Mouse (Mus musculus) kidney, postnatal 0 days (tissue): ENCODE results near the gene Clec12b. TPM values are rescaled to one million over a fixed set of nuclear protein-coding genes. Genes with fewer than 3 reads are reported as not detected.

ENCODE experiments used
- ATAC-seq: fragments of 200-750 bp; cut with Nextera tagmentation; replicated peaks from 2 replicates; pipeline ENCODE4 v1.8.0; 2017; ENCODE audit warnings: low read depth, moderate number of reproducible peaks, moderate TSS enrichment, moderate library complexity; ENCODE audit not compliant: low FRiP score
- DNase-seq: peaks from one replicate; pipeline ENCODE4 v3.0.0-alpha.2; 2016; ENCODE audit warnings: low spot score
- H3K27ac ChIP-seq: fragments of 300-500 bp; sonication (generic); 2 replicates; pipeline ENCODE4 v1.5.1; 2014; ENCODE audit warnings: mild to moderate bottlenecking
- H3K27me3 ChIP-seq: fragments of 300-500 bp; sonication (generic); 2 replicates; pipeline ENCODE4 v1.6.1; 2014; ENCODE audit warnings: low read length, mixed read lengths; ENCODE audit not compliant: insufficient read depth
- H3K36me3 ChIP-seq: fragments of 300-500 bp; sonication (generic); 2 replicates; pipeline ENCODE4 v1.6.1; 2014; ENCODE audit warnings: low read length, mixed read lengths; ENCODE audit not compliant: insufficient read depth
- H3K4me1 ChIP-seq: fragments of 300-500 bp; sonication (generic); replicated peaks from 2 replicates; pipeline ENCODE4 v1.6.1; 2014; ENCODE audit warnings: antibody characterized with exemption, low read length, mixed read lengths; ENCODE audit not compliant: insufficient read depth
- H3K4me2 ChIP-seq: fragments of 300-500 bp; sonication (generic); 2 replicates; pipeline ENCODE4 v1.6.1; 2014; ENCODE audit warnings: mild to moderate bottlenecking, low read length, moderate library complexity, mixed read lengths
- H3K4me3 ChIP-seq: fragments of 300-500 bp; sonication (generic); replicated peaks from 2 replicates; pipeline ENCODE4 v1.5.1; 2014; ENCODE audit warnings: low read depth, low read length
- H3K9ac ChIP-seq: fragments of 300-500 bp; sonication (generic); 2 replicates; pipeline ENCODE4 v1.6.1; 2014; ENCODE audit warnings: low read depth, low read length
- H3K9me3 ChIP-seq: fragments of 300-500 bp; sonication (generic); replicated peaks from 2 replicates; pipeline ENCODE4 v1.6.1; 2016; ENCODE audit warnings: low read length, inconsistent platforms, mixed read lengths
- CTCF ChIP-seq: IDR thresholded peaks from 2 replicates; pipeline ENCODE4 v1.5.1; 2016; ENCODE audit warnings: antibody characterized with exemption, low read depth, mild to moderate bottlenecking, moderate library complexity
- WGBS: fragments of 180-500 bp; shearing (Covaris S2); extraction: QIAGEN DNeasy Blood & Tissue Kit; methylation state at CpG from one replicate; pipeline ENCODE4 v1.1.7; 2014; 5-methylcytosine and 5-hydroxymethylcytosine counted together
- polyA plus RNA-seq: library from polyadenylated mRNA; unstranded; fragments of >200 nt; fragmentation: Nextera tagmentation; extraction: Ambion mirVana; gene quantifications from 2 replicates; pipeline ENCODE4 v1.2.1, GENCODE M21; 2015

Clec12b gene
- polyA plus RNA-seq, 1 experiment from 2014 or later = 0.11 TPM

DNA sequence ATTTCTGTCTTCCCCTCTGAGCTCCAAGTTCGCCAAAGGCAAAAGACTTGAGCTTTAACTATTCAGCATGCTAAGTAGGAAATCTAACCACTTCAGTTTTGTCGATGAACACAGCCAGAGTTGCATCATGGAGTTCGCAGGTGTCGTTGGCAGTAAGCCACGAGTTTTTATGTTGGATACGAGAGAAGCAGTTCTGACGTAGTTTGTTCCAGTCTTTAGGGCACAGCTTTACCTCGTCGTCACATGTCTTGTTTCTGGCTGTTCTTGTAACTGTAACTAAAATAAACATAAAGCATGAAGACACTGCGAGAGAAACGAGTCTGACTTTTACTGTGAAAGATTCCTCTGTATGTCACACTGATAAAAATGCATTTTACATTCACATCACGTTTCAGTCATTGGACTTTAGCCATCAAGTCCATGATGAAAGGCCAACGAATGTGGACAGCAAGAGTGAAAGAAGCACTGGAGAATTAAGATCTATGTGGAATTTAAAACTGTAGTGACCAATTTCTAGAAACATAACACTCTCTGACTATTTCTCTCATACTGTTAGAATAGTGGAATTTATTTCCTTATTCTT is 59.0 kb downstream of the Clec12b start:
- no peak for TF ChIP-seq CTCF
- ATAC-seq (no peak), DNase-seq (no peak)
- Histone ChIP-seq H3K9ac (no peak overlapping the region), H3K4me3 (no peak overlapping the region), H3K36me3 (no peaks in the 10 kb centered on the region), H3K4me1 (no peaks in the 10 kb centered on the region), H3K27ac (no peak overlapping the region), H3K27me3 (no peaks in the 10 kb centered on the region), H3K9me3 (no peaks in the 10 kb centered on the region), H3K4me2 (no peak overlapping the region)
- 44% methylated on average over 13 of the region's 13 CpGs for WGBS

DNA sequence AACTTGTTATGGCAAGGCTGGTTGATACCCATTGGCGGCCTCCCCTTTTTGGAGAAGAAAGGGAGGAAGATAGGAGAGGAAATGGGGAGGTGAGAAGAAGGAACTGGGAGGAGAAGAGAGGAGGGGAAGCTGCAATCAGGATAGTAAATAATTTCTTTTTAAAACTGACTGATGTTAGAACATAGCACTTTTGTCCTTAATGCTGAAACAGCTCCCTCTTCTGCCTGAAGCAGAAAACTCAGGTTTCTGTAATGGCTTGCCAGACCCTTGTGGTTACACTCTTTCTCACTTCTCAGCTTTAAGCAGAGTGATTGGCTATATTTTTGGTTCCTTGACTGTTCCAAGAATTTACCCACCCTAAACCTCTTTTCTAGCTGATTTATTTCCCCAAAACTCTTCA is 59.7 kb downstream of the Clec12b start:
- no peak for ATAC-seq
- no peak for DNase-seq
- WGBS = 78% methylated on average over 1 of the region's 1 CpGs

More for the DNA sequence above, 59.7 kb downstream of the Clec12b start:
- no peaks in the 10 kb centered on the region for H3K36me3 ChIP-seq
- TF ChIP-seq CTCF = peak; percentile 33; the same call in 1 of the 2 replicates
- no peaks in the 10 kb centered on the region for H3K4me1 ChIP-seq
- H3K27ac ChIP-seq = no peak overlapping the region
- H3K27me3 ChIP-seq = no peaks in the 10 kb centered on the region
- no peak overlapping the region for H3K4me3 ChIP-seq
- no peak overlapping the region for H3K9ac ChIP-seq
- no peak overlapping the region for H3K4me2 ChIP-seq
- H3K9me3 ChIP-seq = no peaks in the 10 kb centered on the region

Other genes with a start within 250 kb of the Clec12b start
- gene Clec2d, start 205.3 kb downstream of the Clec12b start, polyA plus RNA-seq = 1.0 and 1.4 TPM in 2 replicates
- not detected in 2 replicates for gene Cd69, start 110.4 kb downstream of the Clec12b start, polyA plus RNA-seq
- not detected in 2 replicates for gene 4922502D21Rik, start 54.1 kb downstream of the Clec12b start, polyA plus RNA-seq
- 0.28 and 0.71 TPM in 2 replicates for gene Clec12a, start 43.2 kb downstream of the Clec12b start, polyA plus RNA-seq
- gene Clec1b, start 11.4 kb upstream of the Clec12b start, polyA plus RNA-seq = 1.5 and 1.7 TPM in 2 replicates
- 0.38 and 0.40 TPM in 2 replicates for gene Clec9a, start 23.0 kb upstream of the Clec12b start, polyA plus RNA-seq
- gene Clec1a, start 66.1 kb upstream of the Clec12b start, polyA plus RNA-seq = 10.3 and 10.6 TPM in 2 replicates
- gene Olr1, start 121.3 kb upstream of the Clec12b start, polyA plus RNA-seq = not detected in 2 replicates
- 96.6 and 98.5 TPM in 2 replicates for gene Tmem52b, start 126.7 kb upstream of the Clec12b start, polyA plus RNA-seq
- gene Gabarapl1, start 147.3 kb upstream of the Clec12b start, polyA plus RNA-seq = 126 and 139 TPM in 2 replicates
- not detected in 2 replicates for gene Klre1, start 192.0 kb upstream of the Clec12b start, polyA plus RNA-seq
- 0.32 and 0.45 TPM in 2 replicates for gene Klrd1, start 205.9 kb upstream of the Clec12b start, polyA plus RNA-seq
- 0.14 and 0.18 TPM in 2 replicates for gene Klrk1, start 238.0 kb upstream of the Clec12b start, polyA plus RNA-seq